Mouse (Mus musculus): ENCODE data around the gene Srgap3.

GRCm38 (mm10) chr6:112739635-112740034, 207.4 kb downstream of the Srgap3 start:
- TF ChIP-seq POLR2A (IDR thresholded peaks at IDR 0.05; ENCODE audit: insufficient read depth, low read depth, low read length) (no peak), CTCF (IDR thresholded peaks at IDR 0.05; ENCODE audit: insufficient read depth, low read depth, low read length) (no peak)
